Mouse (Mus musculus) lung, embryonic 16.5 days (tissue): ENCODE data around the gene Mrps18b. TPM values are rescaled to one million over a fixed set of nuclear protein-coding genes. Genes with fewer than 3 reads are reported as not detected.

Source experiments
- ATAC-seq: fragments of 200-750 bp; cut with Nextera tagmentation; 2 replicates; pipeline ENCODE4 v1.8.0; 2017; ENCODE audit warnings: low read depth, mild to moderate bottlenecking, moderate library complexity
- H3K27ac ChIP-seq: fragments of 300-500 bp; sonication (generic); 2 replicates; pipeline ENCODE4 v1.5.1; 2014; ENCODE audit warnings: mild to moderate bottlenecking, control low read depth, low read length
- H3K27me3 ChIP-seq: fragments of 300-500 bp; sonication (generic); 2 replicates; pipeline ENCODE4 v1.6.1; 2014; ENCODE audit warnings: low read depth, low read length, mixed read lengths; ENCODE audit not compliant: control insufficient read depth, insufficient read depth
- H3K36me3 ChIP-seq: fragments of 300-500 bp; sonication (generic); 2 replicates; pipeline ENCODE4 v1.6.1; 2014; ENCODE audit warnings: low read length; ENCODE audit not compliant: control insufficient read depth, insufficient read depth
- H3K4me1 ChIP-seq: fragments of 300-500 bp; sonication (generic); replicated peaks from 2 replicates; pipeline ENCODE4 v1.6.1; 2014; ENCODE audit warnings: low read length, mixed read lengths; ENCODE audit not compliant: control insufficient read depth, insufficient read depth
- H3K4me2 ChIP-seq: fragments of 300-500 bp; sonication (generic); 2 replicates; pipeline ENCODE4 v1.6.1; 2014; ENCODE audit warnings: low read depth, low read length, control low read depth
- H3K4me3 ChIP-seq: fragments of 300-500 bp; sonication (generic); 2 replicates; pipeline ENCODE4 v1.5.1; 2014; ENCODE audit warnings: mild to moderate bottlenecking, low read length, control low read depth
- H3K9ac ChIP-seq: fragments of 300-500 bp; sonication (generic); 2 replicates; pipeline ENCODE4 v1.6.1; 2014; ENCODE audit warnings: low read length, control low read depth
- H3K9me3 ChIP-seq: fragments of 300-500 bp; sonication (generic); 2 replicates; pipeline ENCODE4 v1.6.1; 2016; ENCODE audit warnings: low read length; ENCODE audit not compliant: control insufficient read depth
- WGBS: fragments of 180-500 bp; shearing (Covaris S2); extraction: QIAGEN DNeasy Blood & Tissue Kit; methylation state at CpG from one replicate; pipeline ENCODE4 v1.1.7; 2014; 5-methylcytosine and 5-hydroxymethylcytosine counted together
- polyA plus RNA-seq: library from polyadenylated mRNA; unstranded; fragments of >200 nt; fragmentation: Nextera tagmentation; extraction: Ambion mirVana; gene quantifications from 2 replicates; pipeline ENCODE4 v1.2.1, GENCODE M21; 2015

Mrps18b gene
- polyA plus RNA-seq, 1 experiment from 2014 or later, result 67.5 TPM

DNA sequence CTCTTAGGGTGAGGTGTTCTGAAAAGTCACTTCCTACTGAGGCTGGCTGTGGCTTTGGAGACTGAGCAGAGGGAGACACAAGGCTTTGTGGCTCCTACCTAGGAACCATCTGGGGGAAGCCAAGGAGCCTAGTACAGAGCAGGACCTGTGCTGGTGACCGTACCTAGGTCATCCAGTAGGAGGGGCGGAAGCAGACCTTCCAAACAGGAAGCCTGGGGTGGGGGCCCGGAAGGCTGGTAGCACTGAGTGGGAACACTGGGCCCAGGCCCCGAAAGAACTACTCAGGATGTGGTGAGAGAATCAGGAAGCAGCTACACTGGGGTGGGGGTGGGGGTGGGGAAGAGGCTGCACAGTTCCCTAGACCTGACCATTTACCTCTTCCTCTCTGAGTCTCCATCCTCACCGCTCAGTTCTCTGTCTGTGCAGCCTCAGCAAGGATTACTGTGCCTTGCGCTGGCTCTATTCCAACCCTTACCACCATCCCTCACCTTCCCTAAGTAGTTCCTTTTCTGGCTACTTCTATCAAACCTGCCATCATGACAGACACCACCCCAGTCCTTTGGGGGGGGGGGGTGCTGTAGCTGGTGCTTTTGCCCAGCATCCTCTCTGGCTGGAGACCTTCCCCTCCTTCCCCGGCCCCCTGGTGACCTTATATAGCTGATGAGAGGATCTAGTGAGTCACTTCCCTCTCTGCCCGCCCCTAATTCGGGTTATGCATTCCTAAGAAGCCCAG is 45.9 kb downstream of the Mrps18b start:
- H3K9ac ChIP-seq, result peak overlapping the region; percentile 81
- peak overlapping the region; percentile 99 for H3K27ac ChIP-seq
- peaks cover 16% of the 10 kb centered on the region for H3K36me3 ChIP-seq
- peak overlapping the region; percentile 66 for H3K4me3 ChIP-seq
- 37% methylated on average over 9 of the region's 9 CpGs for WGBS
- no peaks in the 10 kb centered on the region for H3K27me3 ChIP-seq
- peaks cover 28% of the 10 kb centered on the region for H3K4me1 ChIP-seq
- ATAC-seq, result peak; percentile 7
- peak overlapping the region; percentile 94 for H3K4me2 ChIP-seq
- H3K9me3 ChIP-seq, result 0 out of 2 replicates have a peak, but pooled peaks cover 2% of the 10 kb centered on the region

DNA sequence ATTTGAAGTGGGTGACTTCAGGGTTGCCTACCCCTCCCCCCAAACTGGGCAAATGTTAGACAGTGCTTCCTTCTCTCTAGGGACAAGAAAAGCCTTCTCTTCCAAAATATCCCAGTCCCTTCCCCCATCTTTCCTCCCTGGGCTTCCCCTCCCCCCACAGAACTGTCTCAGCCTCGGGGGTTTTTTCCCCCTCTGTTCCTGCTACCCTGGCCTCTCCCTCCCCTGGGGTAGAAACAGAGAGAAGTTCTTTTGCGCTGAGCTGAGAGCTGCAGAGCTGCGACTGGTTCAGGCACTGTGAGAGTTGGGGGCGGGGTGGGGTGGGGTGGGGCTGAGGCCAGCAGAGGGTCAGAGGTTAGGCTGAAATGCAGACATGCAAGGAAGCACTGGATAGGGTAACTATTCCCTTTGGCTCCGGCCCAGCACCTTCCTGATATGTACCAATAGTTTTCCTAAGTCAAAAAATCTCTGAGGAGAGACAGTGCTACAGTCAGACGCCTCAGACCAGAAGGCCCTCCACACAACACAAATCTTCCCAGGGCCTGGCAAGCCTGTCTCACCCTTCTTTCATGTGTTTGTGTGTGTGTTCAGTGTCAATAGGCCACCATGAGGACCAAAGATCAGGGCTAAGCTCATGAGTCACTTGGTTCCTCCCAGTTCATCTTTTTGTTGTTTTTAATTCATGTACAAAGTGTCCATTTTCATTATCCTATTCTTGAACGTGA is 46.7 kb downstream of the Mrps18b start:
- peak overlapping the region; percentile 94 for H3K4me2 ChIP-seq
- peaks cover 8% of the 10 kb centered on the region; the same call in 1 of the 2 replicates for H3K36me3 ChIP-seq
- peak; percentile 7; the same call in 1 of the 2 replicates for ATAC-seq
- peak overlapping the region; percentile 99 for H3K27ac ChIP-seq
- 2% methylated on average over 7 of the region's 7 CpGs for WGBS
- peak overlapping the region; percentile 81 for H3K9ac ChIP-seq
- peaks cover 33% of the 10 kb centered on the region for H3K4me1 ChIP-seq
- H3K27me3 ChIP-seq, result no peaks in the 10 kb centered on the region
- H3K4me3 ChIP-seq, result peak overlapping the region; percentile 66
- 0 out of 2 replicates have a peak, but pooled peaks cover 2% of the 10 kb centered on the region for H3K9me3 ChIP-seq

DNA sequence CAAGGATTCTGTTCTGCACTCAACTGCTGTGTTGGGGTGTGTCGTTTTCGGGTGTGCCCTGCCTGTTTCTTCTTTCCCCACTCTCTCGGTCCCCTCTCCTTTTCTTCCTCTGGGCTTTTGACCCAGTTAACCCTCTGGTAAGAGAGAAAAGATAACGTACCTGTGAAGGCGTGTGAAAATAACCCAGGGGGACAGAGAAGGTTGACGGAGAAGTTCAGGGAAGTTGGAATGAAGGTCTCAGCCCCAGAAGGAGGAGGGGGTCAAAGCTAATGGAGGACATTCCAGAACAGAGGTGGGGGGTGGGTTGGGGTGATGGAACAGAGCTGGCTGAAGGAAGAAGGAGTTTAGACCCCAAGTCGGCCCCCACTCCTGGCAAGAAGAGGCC is 47.2 kb downstream of the Mrps18b start:
- H3K36me3 ChIP-seq, result peaks cover 5% of the 10 kb centered on the region; the same call in 1 of the 2 replicates
- no peak for ATAC-seq
- H3K4me1 ChIP-seq, result peaks cover 33% of the 10 kb centered on the region

DNA sequence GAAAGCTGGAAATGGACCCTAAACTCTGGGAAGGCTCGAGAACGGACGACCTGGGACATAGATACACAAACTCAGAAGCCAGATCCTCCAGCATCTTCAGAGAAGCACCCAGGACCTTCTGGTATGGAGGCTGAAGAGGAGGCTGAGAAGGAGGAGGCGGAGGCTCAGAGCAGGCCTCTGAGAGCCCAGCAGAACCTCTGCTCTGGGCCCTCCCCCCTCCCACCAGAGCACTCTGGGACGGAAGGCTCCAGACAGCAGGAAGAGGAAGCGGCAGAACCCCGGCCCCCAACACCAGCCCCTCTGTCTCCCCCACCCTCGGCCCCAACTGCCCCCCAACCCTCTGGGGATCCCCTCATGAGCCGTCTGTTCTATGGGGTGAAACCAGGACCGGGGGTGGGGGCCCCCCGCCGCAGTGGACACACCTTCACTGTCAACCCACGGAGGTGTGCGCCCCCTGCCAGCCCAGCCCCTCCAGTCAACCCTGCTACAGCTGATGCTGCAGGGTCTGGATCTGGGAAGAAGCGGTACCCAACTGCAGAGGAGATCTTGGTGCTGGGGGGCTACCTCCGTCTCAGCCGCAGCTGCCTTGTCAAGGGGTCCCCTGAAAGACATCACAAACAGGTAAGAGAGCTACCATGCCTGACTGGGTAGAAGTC is 47.9 kb downstream of the Mrps18b start:
- Histone ChIP-seq H3K4me3 (peak overlapping the region; percentile 66), H3K27ac (peak overlapping the region; percentile 99), H3K9ac (peak overlapping the region; percentile 81), H3K27me3 (no peaks in the 10 kb centered on the region), H3K4me2 (peak overlapping the region; percentile 94), H3K4me1 (peaks cover 33% of the 10 kb centered on the region), H3K9me3 (0 out of 2 replicates have a peak, but pooled peaks cover 2% of the 10 kb centered on the region), H3K36me3 (peaks cover 5% of the 10 kb centered on the region; the same call in 1 of the 2 replicates)
- WGBS, result 15% methylated on average over 17 of the region's 17 CpGs
- ATAC-seq, result no peak

More for the DNA sequence above, 47.2 kb downstream of the Mrps18b start:
- WGBS, result 2% methylated on average over 7 of the region's 7 CpGs
- Histone ChIP-seq H3K4me2 (peak overlapping the region; percentile 94), H3K9ac (peak overlapping the region; percentile 81), H3K4me3 (peak overlapping the region; percentile 66), H3K27ac (peak overlapping the region; percentile 99), H3K27me3 (no peaks in the 10 kb centered on the region), H3K9me3 (0 out of 2 replicates have a peak, but pooled peaks cover 2% of the 10 kb centered on the region)

DNA sequence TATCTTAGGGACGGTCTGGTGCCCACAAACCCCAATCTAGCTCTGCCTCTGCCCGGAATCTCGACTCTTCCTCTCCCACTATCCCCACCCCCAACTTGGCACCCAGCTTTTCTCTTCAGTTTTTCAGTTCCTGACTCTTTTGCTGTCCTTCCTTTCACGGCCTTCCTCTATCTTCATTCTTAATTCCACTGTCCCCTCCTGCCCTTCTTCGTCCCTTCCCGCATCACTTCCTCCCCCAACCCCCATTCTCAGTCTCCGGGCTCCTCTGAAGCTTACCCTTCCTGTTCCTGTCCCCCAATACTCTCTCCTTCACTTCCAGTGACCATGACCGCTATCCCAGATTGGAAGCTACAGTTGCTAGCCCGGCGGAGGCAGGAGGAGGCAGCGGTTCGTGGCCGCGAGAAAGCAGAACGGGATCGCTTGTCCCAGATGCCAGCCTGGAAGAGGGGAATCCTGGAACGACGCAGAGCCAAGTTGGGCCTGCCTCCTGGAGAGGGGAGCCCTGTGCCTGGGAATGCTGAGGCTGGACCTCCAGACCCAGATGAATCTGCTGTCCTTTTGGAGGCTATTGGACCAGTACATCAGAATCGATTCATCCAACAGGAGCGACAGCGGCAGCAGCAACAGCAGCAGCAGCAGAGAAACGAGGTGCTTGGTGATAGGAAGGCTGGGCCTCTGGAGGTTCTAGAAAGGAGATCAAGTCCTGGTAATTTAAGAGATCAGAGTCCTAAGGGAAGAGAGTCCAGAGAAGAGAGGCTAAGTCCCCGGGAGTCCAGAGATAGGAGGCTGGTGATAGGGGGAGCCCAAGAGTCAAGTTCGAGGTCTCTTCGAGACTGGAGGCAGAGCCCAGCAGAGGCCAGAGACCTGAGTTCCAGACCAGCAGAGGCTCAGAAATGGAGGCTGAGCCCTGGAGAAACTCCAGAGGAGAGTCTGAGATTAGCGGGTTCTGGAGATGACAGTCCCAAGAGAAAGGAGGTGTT is 49.0 kb downstream of the Mrps18b start:
- peak overlapping the region; percentile 99 for H3K27ac ChIP-seq
- H3K27me3 ChIP-seq, result no peaks in the 10 kb centered on the region
- peak overlapping the region; percentile 66 for H3K4me3 ChIP-seq
- ATAC-seq, result no peak
- 0 out of 2 replicates have a peak, but pooled peaks cover 2% of the 10 kb centered on the region for H3K9me3 ChIP-seq
- H3K9ac ChIP-seq, result peak overlapping the region; percentile 81
- H3K36me3 ChIP-seq, result peaks cover 5% of the 10 kb centered on the region; the same call in 1 of the 2 replicates
- H3K4me1 ChIP-seq, result peaks cover 33% of the 10 kb centered on the region
- peak overlapping the region; percentile 94 for H3K4me2 ChIP-seq
- 8% methylated on average over 26 of the region's 26 CpGs for WGBS

DNA sequence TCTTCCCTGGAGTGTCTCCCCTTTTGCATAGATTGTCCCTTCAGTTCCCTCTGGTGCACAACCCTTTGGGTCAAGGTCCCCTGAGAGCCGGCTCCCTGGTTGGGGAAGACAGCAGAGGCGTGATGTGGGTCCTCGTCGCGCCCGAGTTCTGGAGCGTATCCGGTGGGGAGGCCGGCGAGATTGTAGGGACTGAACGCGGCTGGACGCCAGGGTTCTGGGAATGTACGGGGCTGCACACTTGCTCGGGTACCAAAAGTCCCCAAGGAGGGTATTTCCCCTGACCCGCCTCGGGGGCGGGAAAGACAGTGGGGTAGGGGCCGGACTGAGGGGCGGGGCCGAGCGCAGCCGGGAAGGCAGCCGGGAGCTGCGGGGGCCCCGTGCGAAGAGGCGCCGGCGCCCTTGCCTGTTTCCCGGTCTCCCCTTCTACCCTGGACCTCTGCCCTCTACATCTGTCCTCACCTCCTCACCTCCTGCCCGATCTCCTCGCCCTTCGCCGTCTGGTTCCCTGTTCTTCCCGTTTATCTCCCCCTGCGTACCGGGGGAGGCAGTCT is 49.8 kb downstream of the Mrps18b start:
- Histone ChIP-seq H3K9ac (peak overlapping the region; percentile 81), H3K4me1 (peaks cover 36% of the 10 kb centered on the region), H3K36me3 (peaks cover 3% of the 10 kb centered on the region; the same call in 1 of the 2 replicates), H3K27ac (peak overlapping the region; percentile 99), H3K27me3 (no peaks in the 10 kb centered on the region), H3K9me3 (0 out of 2 replicates have a peak, but pooled peaks cover 1% of the 10 kb centered on the region), H3K4me3 (peak overlapping the region; percentile 66), H3K4me2 (peak overlapping the region; percentile 94)
- under 1% methylated on average over 38 of the region's 38 CpGs for WGBS
- ATAC-seq, result peak; percentile 60

DNA sequence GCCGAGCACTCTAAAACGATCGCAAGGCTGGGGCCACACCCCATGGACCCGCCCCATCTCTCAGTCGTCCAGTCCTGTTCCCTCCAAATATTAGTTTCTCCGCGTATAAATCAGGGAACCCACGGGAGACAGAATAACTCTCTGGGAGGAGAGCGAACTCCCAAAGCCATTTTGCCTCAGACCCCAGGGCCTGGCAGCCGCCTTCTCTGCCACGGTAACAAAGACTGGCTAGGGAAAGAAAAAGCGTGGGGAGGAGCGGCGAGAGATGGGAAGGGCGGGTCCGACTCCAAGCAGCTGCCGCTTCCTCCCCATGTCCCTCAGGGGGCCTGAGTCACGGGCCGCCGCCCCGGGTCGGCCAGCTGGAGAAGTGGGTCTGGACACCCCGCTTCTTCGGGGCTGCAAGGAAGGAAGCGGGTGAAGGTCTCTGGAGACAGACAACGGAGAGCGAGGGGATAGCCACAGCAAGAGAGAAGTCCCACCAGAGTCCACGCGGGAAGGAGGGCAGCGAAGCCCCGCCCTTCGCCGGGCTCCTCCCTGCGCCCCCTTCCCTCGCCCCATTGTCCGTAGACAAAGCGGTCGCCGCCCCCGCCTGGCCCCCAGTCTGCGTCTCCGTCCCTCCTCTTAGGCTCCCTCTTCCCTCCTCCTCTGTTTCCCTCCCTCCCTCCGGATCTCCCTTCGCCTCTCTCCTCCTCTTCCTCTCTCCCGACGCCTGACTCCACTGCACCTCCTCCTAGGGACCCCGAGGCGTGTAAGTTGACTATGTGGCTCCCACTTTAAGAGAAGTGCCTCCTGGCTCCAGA is 50.5 kb downstream of the Mrps18b start, which contains the start of gene Ppp1r18:
Gene Ppp1r18, plus strand, starts transcription at position 113 of the 800 bp plus-strand sequence.
- Histone ChIP-seq H3K9ac (peak within 1 kb of the TSS; percentile 81), H3K9me3 (no peaks in the 10 kb centered on the region), H3K4me2 (peak within 1 kb of the TSS; percentile 94), H3K4me1 (peaks cover 36% of the 10 kb centered on the region), H3K4me3 (peak within 1 kb of the TSS; percentile 66), H3K27me3 (no peaks in the 10 kb centered on the region), H3K27ac (peak within 1 kb of the TSS; percentile 99), H3K36me3 (no peaks in the 10 kb centered on the region)
- peak; percentile 75 for ATAC-seq
- under 1% methylated on average over 45 of the region's 48 CpGs for WGBS
